Mouse (Mus musculus) MEL (cell line): ENCODE results near the gene Poldip2. TPM values are rescaled to one million over a fixed set of nuclear protein-coding genes. Genes with fewer than 3 reads are reported as not detected.

Experiments
- DNase-seq: peaks from one replicate; pipeline ENCODE4 v3.0.0; 2011; ENCODE audit warnings: low read depth, low spot score
- H3K27ac ChIP-seq: 2 replicates; pipeline ENCODE4 v1.5.1; 2012; ENCODE audit warnings: low read depth, mild to moderate bottlenecking, control low read depth, low read length, moderate library complexity; ENCODE audit not compliant: control insufficient read depth
- H3K27me3 ChIP-seq, 2 experiments: fragments of 150-350 bp in 1 of 2; sonication (generic) in 1 of 2; 2 replicates each; pipeline ENCODE4 v1.6.1; 2012; ENCODE audit warnings: low read length in 2 of 2, mild to moderate bottlenecking in 2 of 2, improper control_type of control experiment in 1 of 2, moderate library complexity in 1 of 2; ENCODE audit not compliant: insufficient read depth in 2 of 2, control insufficient read depth in 1 of 2
- H3K36me3 ChIP-seq, 2 experiments: 2 replicates each; pipeline ENCODE4 v1.6.1; 2012 to 2014; ENCODE audit warnings: low read length in 2 of 2, improper control_type of control experiment in 1 of 2, inconsistent platforms in 1 of 2, mild to moderate bottlenecking in 1 of 2; ENCODE audit not compliant: insufficient read depth in 2 of 2, control insufficient read depth in 1 of 2
- H3K4me1 ChIP-seq, 2 experiments: fragments of 150-350 bp in 1 of 2; sonication (generic) in 1 of 2; 2 replicates each; pipeline ENCODE4 v1.6.1; 2012; ENCODE audit warnings: low read length in 2 of 2, improper control_type of control experiment in 1 of 2, mild to moderate bottlenecking in 1 of 2; ENCODE audit not compliant: insufficient read depth in 2 of 2, control insufficient read depth in 1 of 2
- H3K4me3 ChIP-seq, 2 experiments: fragments of 150-350 bp in 1 of 2; sonication (generic) in 1 of 2; 2 replicates each; pipeline ENCODE4 v1.5.1; 2012; ENCODE audit warnings: low read depth in 2 of 2, low read length in 2 of 2, mild to moderate bottlenecking in 2 of 2, moderate library complexity in 2 of 2, control low read depth in 1 of 2, improper control_type of control experiment in 1 of 2; ENCODE audit not compliant: control insufficient read depth in 1 of 2, insufficient read depth in 1 of 2
- H3K79me2 ChIP-seq: 2 replicates; pipeline ENCODE4 v1.6.1; 2012; ENCODE audit warnings: mild to moderate bottlenecking, low read length, moderate library complexity; ENCODE audit not compliant: control insufficient read depth, poor library complexity, insufficient read depth
- H3K9ac ChIP-seq: 2 replicates; pipeline ENCODE4 v1.6.1; 2012; ENCODE audit warnings: low read depth, mild to moderate bottlenecking, control low read depth, low read length, moderate library complexity; ENCODE audit not compliant: control insufficient read depth, poor library complexity, severe bottlenecking
- H3K9me3 ChIP-seq: fragments of 150-350 bp; sonication (generic); replicated peaks from 2 replicates; pipeline ENCODE4 v1.6.1; 2012; ENCODE audit warnings: mild to moderate bottlenecking, low read length, improper control_type of control experiment, moderate library complexity; ENCODE audit not compliant: insufficient read depth
- BHLHE40 ChIP-seq: IDR thresholded peaks from 2 replicates; pipeline ENCODE4 v1.6.1; 2012; ENCODE audit warnings: low read depth, mild to moderate bottlenecking, inconsistent platforms, low read length, improper control_type of control experiment, borderline replicate concordance
- CTCF ChIP-seq, 3 experiments: IDR thresholded peaks in 2 of 3; conservative IDR thresholded peaks in 1 of 3; 2 replicates each; pipeline ENCODE4 v1.5.1; 2011 to 2012; ENCODE audit warnings: low read length in 3 of 3, low read depth in 2 of 3, mild to moderate bottlenecking in 2 of 3, improper control_type of control experiment in 1 of 3, inconsistent platforms in 1 of 3, mixed read lengths in 1 of 3, moderate library complexity in 1 of 3; ENCODE audit not compliant: control insufficient read depth in 1 of 3, insufficient read depth in 1 of 3, poor library complexity in 1 of 3, severe bottlenecking in 1 of 3
- ELF1 ChIP-seq: IDR thresholded peaks from 2 replicates; pipeline ENCODE4 v1.6.1; 2014; ENCODE audit warnings: low read depth, mild to moderate bottlenecking, inconsistent platforms, low read length, improper control_type of control experiment, moderate library complexity
- EP300 ChIP-seq, 2 experiments: IDR thresholded peaks; 2 replicates each; pipeline ENCODE4 v1.6.1; 2011; ENCODE audit warnings: improper control_type of control experiment in 2 of 2, low read length in 2 of 2, low read depth in 1 of 2, mild to moderate bottlenecking in 1 of 2
- GATA1 ChIP-seq: IDR thresholded peaks from 2 replicates; pipeline ENCODE4 v1.6.1; 2011; ENCODE audit warnings: low read depth, low read length, improper control_type of control experiment
- HCFC1 ChIP-seq: IDR thresholded peaks from 2 replicates; pipeline ENCODE4 v1.6.1; 2012; ENCODE audit warnings: low read depth, mild to moderate bottlenecking, inconsistent platforms, low read length, improper control_type of control experiment, moderate library complexity
- JUND ChIP-seq: IDR thresholded peaks from 2 replicates; pipeline ENCODE4 v1.6.1; 2011; ENCODE audit warnings: low read depth, mild to moderate bottlenecking, improper control_type of control experiment, low read length
- KAT2A ChIP-seq: conservative IDR thresholded peaks from 2 replicates; pipeline ENCODE4 v1.6.1; 2012; ENCODE audit warnings: low read depth, low read length, improper control_type of control experiment, inconsistent platforms
- MXI1 ChIP-seq: IDR thresholded peaks from 2 replicates; pipeline ENCODE4 v1.6.1; 2011; ENCODE audit warnings: mild to moderate bottlenecking, low read depth, low read length, improper control_type of control experiment
- MYB ChIP-seq: IDR thresholded peaks from 2 replicates; pipeline ENCODE4 v1.6.1; 2011; ENCODE audit warnings: mild to moderate bottlenecking, low read depth, low read length, improper control_type of control experiment
- NELFE ChIP-seq: IDR thresholded peaks from 2 replicates; pipeline ENCODE4 v1.6.1; 2011; ENCODE audit warnings: low read depth, low read length, improper control_type of control experiment
- POLR2A ChIP-seq, 2 experiments: IDR thresholded peaks; 2 replicates each; pipeline ENCODE4 v1.6.1; 2011 to 2012; ENCODE audit warnings: low read length in 2 of 2, mild to moderate bottlenecking in 2 of 2, control low read depth in 1 of 2, improper control_type of control experiment in 1 of 2, low read depth in 1 of 2, moderate library complexity in 1 of 2; ENCODE audit not compliant: control insufficient read depth in 1 of 2, insufficient read depth in 1 of 2, poor library complexity in 1 of 2
- POLR2AphosphoS2 ChIP-seq: IDR thresholded peaks from 2 replicates; pipeline ENCODE4 v1.6.1; 2011; ENCODE audit warnings: low read length, improper control_type of control experiment
- POLR2AphosphoS5 ChIP-seq: IDR thresholded peaks from 2 replicates; pipeline ENCODE4 v1.6.1; 2012; ENCODE audit warnings: low read depth, borderline replicate concordance, mild to moderate bottlenecking, inconsistent platforms, low read length, moderate library complexity, mixed read lengths
- RAD21 ChIP-seq: IDR thresholded peaks from 2 replicates; pipeline ENCODE4 v1.6.1; 2011; ENCODE audit warnings: mild to moderate bottlenecking, low read depth, low read length, improper control_type of control experiment
- RCOR1 ChIP-seq: IDR thresholded peaks from 2 replicates; pipeline ENCODE4 v1.6.1; 2012; ENCODE audit warnings: low read depth, mild to moderate bottlenecking, inconsistent platforms, low read length, improper control_type of control experiment
- SMC3 ChIP-seq: IDR thresholded peaks from 2 replicates; pipeline ENCODE4 v1.6.1; 2011; ENCODE audit warnings: low read depth, low read length, improper control_type of control experiment
- TCF12 ChIP-seq: IDR thresholded peaks from 2 replicates; pipeline ENCODE4 v1.6.1; 2014; ENCODE audit warnings: low read depth, mild to moderate bottlenecking, inconsistent platforms, low read length, improper control_type of control experiment, moderate library complexity
- USF1 ChIP-seq: IDR thresholded peaks from 2 replicates; pipeline ENCODE4 v1.6.1; 2014; ENCODE audit warnings: low read depth, mild to moderate bottlenecking, inconsistent platforms, low read length, improper control_type of control experiment, moderate library complexity
- USF2 ChIP-seq, 2 experiments: IDR thresholded peaks; 2 replicates each; pipeline ENCODE4 v1.6.1; 2011 to 2012; ENCODE audit warnings: improper control_type of control experiment in 2 of 2, low read length in 2 of 2, borderline replicate concordance in 1 of 2, inconsistent platforms in 1 of 2, low read depth in 1 of 2, mild to moderate bottlenecking in 1 of 2; ENCODE audit not compliant: insufficient read depth in 1 of 2
- ZKSCAN1 ChIP-seq: IDR thresholded peaks from 2 replicates; pipeline ENCODE4 v1.6.1; 2012; ENCODE audit warnings: low read depth, mild to moderate bottlenecking, inconsistent platforms, low read length, improper control_type of control experiment, moderate library complexity
- ZNF384 ChIP-seq: IDR thresholded peaks from 2 replicates; pipeline ENCODE4 v1.6.1; 2012; ENCODE audit warnings: low read depth, mild to moderate bottlenecking, inconsistent platforms, low read length, improper control_type of control experiment
- polyA plus RNA-seq, 2 experiments: library from polyadenylated mRNA; stranded (reverse) in 1 of 2; unstranded in 1 of 2; fragments of >175 nt in 1 of 2; fragments of >200 nt in 1 of 2; gene quantifications; 2 replicates each; pipeline versions ENCODE4 v1.2.1 to v1.2.4; 2012; ENCODE audit warnings: low replicate concordance in 2 of 2, low read depth in 1 of 2; ENCODE audit not compliant: insufficient read length in 2 of 2, insufficient read depth in 1 of 2, missing spikeins in 1 of 2
- total RNA-seq: library from RNA; depleted of rRNA; stranded (reverse); fragments of 300-350 nt; gene quantifications from 2 replicates; pipeline ENCODE4 v1.2.3, GENCODE M21; 2012

Poldip2 gene
- total and polyA plus RNA-seq, 3 experiments = 166 to 260 (median 182) TPM

DNA sequence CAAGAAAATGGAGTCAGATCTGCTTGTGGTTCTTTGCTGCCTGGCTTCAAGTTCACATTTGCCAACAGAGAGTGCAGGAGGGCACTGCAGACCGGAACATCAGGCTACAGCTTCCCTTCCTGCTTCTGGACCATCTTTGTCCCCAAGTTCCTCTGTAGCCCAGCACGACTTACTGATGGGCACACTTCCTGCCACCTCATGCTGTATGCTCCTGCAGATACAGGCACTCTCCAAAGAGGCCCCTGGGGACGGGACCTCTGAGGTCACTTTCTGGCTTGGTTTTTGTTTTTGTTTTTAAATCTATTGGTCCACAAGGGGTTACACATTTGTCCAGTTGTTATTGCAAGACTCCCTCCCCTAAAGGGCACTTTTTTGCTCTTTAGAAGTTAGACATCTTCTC lies 57.8 kb downstream of the Poldip2 start:
- no peak overlapping the region for H3K9ac ChIP-seq
- DNase-seq = no peak
- H3K4me3 ChIP-seq = no peak overlapping the region
- H3K9me3 ChIP-seq = no peaks in the 10 kb centered on the region
- peaks cover 0 to 31% of the 10 kb centered on the region in 2 experiments for H3K36me3 ChIP-seq
- no peaks in the 10 kb centered on the region for H3K79me2 ChIP-seq
- TF ChIP-seq SMC3 = no peak
- TF ChIP-seq TCF12 = no peak
- TF ChIP-seq NELFE = no peak
- no peak for TF ChIP-seq USF2 (IDR thresholded peaks at IDR 0.05; ENCODE audit: borderline replicate concordance in 1 of 2, insufficient read depth in 1 of 2, low read depth in 1 of 2, low read length in 2 of 2)
- TF ChIP-seq KAT2A = no peak
- TF ChIP-seq ZKSCAN1 = no peak
- no peak for TF ChIP-seq POLR2AphosphoS2
- TF ChIP-seq BHLHE40 = no peak
- TF ChIP-seq RCOR1 = no peak
- no peak for TF ChIP-seq ELF1
- TF ChIP-seq MXI1 = no peak
- no peak overlapping the region for H3K27ac ChIP-seq
- H3K27me3 ChIP-seq = no peaks in the 10 kb centered on the region
- peaks cover 24 to 28% of the 10 kb centered on the region in 2 experiments for H3K4me1 ChIP-seq

DNA sequence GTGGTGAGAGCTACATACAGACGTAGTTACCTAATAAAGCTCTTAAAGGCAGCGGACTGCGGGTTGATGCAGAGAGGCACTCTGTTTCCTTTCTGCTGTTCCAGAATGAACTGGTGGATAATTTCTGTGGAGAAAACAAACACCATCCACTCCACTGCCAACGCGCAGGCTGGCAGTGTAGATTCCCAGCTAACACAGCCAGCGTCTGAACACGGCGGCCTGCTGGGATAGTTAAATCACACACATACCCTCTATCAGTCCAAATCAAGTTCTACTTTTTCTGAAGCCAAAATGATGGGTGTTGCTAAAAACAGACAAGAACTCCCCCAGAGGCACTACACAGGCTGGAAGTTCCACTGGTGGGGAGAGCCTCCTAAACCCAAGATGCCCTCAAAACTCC lies 59.4 kb downstream of the Poldip2 start:
- peaks cover 18 to 19% of the 10 kb centered on the region in 2 experiments for H3K4me1 ChIP-seq
- TF ChIP-seq USF2 (IDR thresholded peaks at IDR 0.05; ENCODE audit: borderline replicate concordance in 1 of 2, insufficient read depth in 1 of 2, low read depth in 1 of 2, low read length in 2 of 2) (no peak), MYB (no peak), ZNF384 (no peak), CTCF (IDR thresholded peaks at IDR 0.05 in 2 of 3, conservative IDR thresholded peaks at IDR 0.05 in 1 of 3; ENCODE audit: control insufficient read depth in 1 of 3, insufficient read depth in 1 of 3, low read depth in 2 of 3, low read length in 3 of 3, poor library complexity in 1 of 3, severe bottlenecking in 1 of 3) (no peak), RAD21 (no peak), USF1 (no peak), RCOR1 (no peak), POLR2AphosphoS5 (no peak), EP300 (IDR thresholded peaks at IDR 0.05; ENCODE audit: low read depth in 1 of 2, low read length in 2 of 2) (no peak), JUND (no peak), TCF12 (no peak), HCFC1 (no peak), POLR2A (IDR thresholded peaks at IDR 0.05; ENCODE audit: control insufficient read depth in 1 of 2, insufficient read depth in 1 of 2, low read depth in 1 of 2, low read length in 2 of 2, poor library complexity in 1 of 2) (no peak), GATA1 (no peak), BHLHE40 (no peak)
- no peaks in the 10 kb centered on the region for H3K9me3 ChIP-seq
- no peak overlapping the region for H3K9ac ChIP-seq
- H3K27me3 ChIP-seq = no peaks in the 10 kb centered on the region
- H3K4me3 ChIP-seq = no peak overlapping the region
- peaks cover 0 to 21% of the 10 kb centered on the region in 2 experiments for H3K36me3 ChIP-seq
- no peak for DNase-seq
- H3K27ac ChIP-seq = peak overlapping the region; percentile 33
- no peaks in the 10 kb centered on the region for H3K79me2 ChIP-seq
